Mouse (Mus musculus): Measurements from ENCODE around the gene Cdhr5. TPM values are rescaled to one million over a fixed set of nuclear protein-coding genes. Genes with fewer than 3 reads are reported as not detected.

Gene Cdhr5
- polyA plus RNA-seq, 1 experiment, result 0.07 TPM

GRCm38 (mm10) chr7:141315076-141315475 lies 38.5 kb upstream of the Cdhr5 start:
- Histone ChIP-seq H3K36me3 (ENCODE audit: control insufficient read depth, insufficient read depth) (peaks cover 57% of the 10 kb centered on the region), H3K4me3 (no peak overlapping the region), H3ac (ENCODE audit: control insufficient read depth, insufficient read length) (no peak overlapping the region), H3K79me2 (ENCODE audit: control insufficient read depth, insufficient read depth) (no peaks in the 10 kb centered on the region), H3K27me3 (ENCODE audit: control insufficient read depth, insufficient read depth, insufficient read length) (no peaks in the 10 kb centered on the region), H3K4me2 (ENCODE audit: low read depth) (no peak overlapping the region)
- TF ChIP-seq MYOG (IDR thresholded peaks at IDR 0.05; ENCODE audit: control insufficient read depth in 1 of 3, insufficient read depth in 1 of 3, insufficient read length in 2 of 3, low read depth in 2 of 3) (no peak), MAX (IDR thresholded peaks at IDR 0.05; ENCODE audit: low read depth) (no peak), POLR2AphosphoS2 (IDR thresholded peaks at IDR 0.05; ENCODE audit: insufficient read length, low read depth) (no peak), REST (IDR thresholded peaks at IDR 0.05; ENCODE audit: insufficient read depth, insufficient read length) (no peak), E2F4 (IDR thresholded peaks at IDR 0.05; ENCODE audit: insufficient read depth) (no peak), TCF12 (IDR thresholded peaks at IDR 0.05; ENCODE audit: insufficient read depth, poor library complexity, severe bottlenecking) (no peak), SRF (IDR thresholded peaks at IDR 0.05; ENCODE audit: control insufficient read depth, insufficient read length, low read depth) (no peak), POLR2A (IDR thresholded peaks at IDR 0.05; ENCODE audit: insufficient read length, low read depth) (no peak), CEBPB (IDR thresholded peaks at IDR 0.05; ENCODE audit: insufficient read depth, poor library complexity, severe bottlenecking) (no peak), TCF3 (IDR thresholded peaks at IDR 0.05; ENCODE audit: insufficient read length, low read depth) (no peak), MYOD1 (IDR thresholded peaks at IDR 0.05; ENCODE audit: control insufficient read depth in 1 of 3, insufficient read length in 2 of 3, low read depth in 2 of 3) (no peak), USF1 (IDR thresholded peaks at IDR 0.05; ENCODE audit: low read depth) (no peak)

GRCm38 (mm10) chr7:141314416-141314815 lies 37.8 kb upstream of the Cdhr5 start:
- TF ChIP-seq POLR2AphosphoS2 (IDR thresholded peaks at IDR 0.05; ENCODE audit: insufficient read length, low read depth), result no peak
- no peak for TF ChIP-seq SRF (IDR thresholded peaks at IDR 0.05; ENCODE audit: control insufficient read depth, insufficient read length, low read depth)
- no peak for TF ChIP-seq MYOD1 (IDR thresholded peaks at IDR 0.05; ENCODE audit: control insufficient read depth in 1 of 3, insufficient read length in 2 of 3, low read depth in 2 of 3)
- no peak for TF ChIP-seq TCF3 (IDR thresholded peaks at IDR 0.05; ENCODE audit: insufficient read length, low read depth)
- no peak for TF ChIP-seq REST (IDR thresholded peaks at IDR 0.05; ENCODE audit: insufficient read depth, insufficient read length)
- TF ChIP-seq USF1 (IDR thresholded peaks at IDR 0.05; ENCODE audit: low read depth), result no peak
- no peak for TF ChIP-seq CEBPB (IDR thresholded peaks at IDR 0.05; ENCODE audit: insufficient read depth, poor library complexity, severe bottlenecking)
- no peak for TF ChIP-seq MYOG (IDR thresholded peaks at IDR 0.05; ENCODE audit: control insufficient read depth in 1 of 3, insufficient read depth in 1 of 3, insufficient read length in 2 of 3, low read depth in 2 of 3)
- TF ChIP-seq E2F4 (IDR thresholded peaks at IDR 0.05; ENCODE audit: insufficient read depth), result no peak
- TF ChIP-seq MAX (IDR thresholded peaks at IDR 0.05; ENCODE audit: low read depth), result no peak
- TF ChIP-seq TCF12 (IDR thresholded peaks at IDR 0.05; ENCODE audit: insufficient read depth, poor library complexity, severe bottlenecking), result no peak
- TF ChIP-seq POLR2A (IDR thresholded peaks at IDR 0.05; ENCODE audit: insufficient read length, low read depth), result no peak
- Histone ChIP-seq H3ac (ENCODE audit: control insufficient read depth, insufficient read length) (no peak overlapping the region), H3K79me2 (ENCODE audit: control insufficient read depth, insufficient read depth) (no peaks in the 10 kb centered on the region), H3K27me3 (ENCODE audit: control insufficient read depth, insufficient read depth, insufficient read length) (no peaks in the 10 kb centered on the region), H3K4me3 (no peak overlapping the region), H3K4me2 (ENCODE audit: low read depth) (no peak overlapping the region), H3K36me3 (ENCODE audit: control insufficient read depth, insufficient read depth) (peaks cover 61% of the 10 kb centered on the region)

- H3K27me3 ChIP-seq (ENCODE audit: control insufficient read depth, insufficient read depth, insufficient read length), result no peaks in the 10 kb centered on the region
- H3K4me2 ChIP-seq (ENCODE audit: low read depth), result no peak overlapping the region
- no peaks in the 10 kb centered on the region for H3K79me2 ChIP-seq (ENCODE audit: control insufficient read depth, insufficient read depth)
- no peak overlapping the region for H3K4me3 ChIP-seq
- H3ac ChIP-seq (ENCODE audit: control insufficient read depth, insufficient read length), result no peak overlapping the region
- peaks cover 12% of the 10 kb centered on the region for H3K36me3 ChIP-seq (ENCODE audit: control insufficient read depth, insufficient read depth)
- TF ChIP-seq MYOD1 (IDR thresholded peaks at IDR 0.05; ENCODE audit: control insufficient read depth in 1 of 3, insufficient read length in 2 of 3, low read depth in 2 of 3) (no peak), MYOG (IDR thresholded peaks at IDR 0.05; ENCODE audit: control insufficient read depth in 1 of 3, insufficient read depth in 1 of 3, insufficient read length in 2 of 3, low read depth in 2 of 3) (no peak), REST (IDR thresholded peaks at IDR 0.05; ENCODE audit: insufficient read depth, insufficient read length) (no peak), TCF12 (IDR thresholded peaks at IDR 0.05; ENCODE audit: insufficient read depth, poor library complexity, severe bottlenecking) (no peak), MAX (IDR thresholded peaks at IDR 0.05; ENCODE audit: low read depth) (no peak), POLR2AphosphoS2 (IDR thresholded peaks at IDR 0.05; ENCODE audit: insufficient read length, low read depth) (no peak), SRF (IDR thresholded peaks at IDR 0.05; ENCODE audit: control insufficient read depth, insufficient read length, low read depth) (no peak), USF1 (IDR thresholded peaks at IDR 0.05; ENCODE audit: low read depth) (no peak), CEBPB (IDR thresholded peaks at IDR 0.05; ENCODE audit: insufficient read depth, poor library complexity, severe bottlenecking) (no peak), E2F4 (IDR thresholded peaks at IDR 0.05; ENCODE audit: insufficient read depth) (no peak), TCF3 (IDR thresholded peaks at IDR 0.05; ENCODE audit: insufficient read length, low read depth) (no peak), POLR2A (IDR thresholded peaks at IDR 0.05; ENCODE audit: insufficient read length, low read depth) (no peak)
Measured at GRCm38 (mm10) chr7:141304537-141304936, 28.0 kb upstream of the Cdhr5 start.

GRCm38 (mm10) chr7:141302702-141303268 lies 26.2 kb upstream of the Cdhr5 start:
- no peak overlapping the region for H3K4me2 ChIP-seq (ENCODE audit: low read depth)
- H3K4me3 ChIP-seq, result no peak overlapping the region
- no peaks in the 10 kb centered on the region for H3K79me2 ChIP-seq (ENCODE audit: control insufficient read depth, insufficient read depth)
- H3K27me3 ChIP-seq (ENCODE audit: control insufficient read depth, insufficient read depth, insufficient read length), result no peaks in the 10 kb centered on the region
- TF ChIP-seq CEBPB (IDR thresholded peaks at IDR 0.05; ENCODE audit: insufficient read depth, poor library complexity, severe bottlenecking) (no peak), USF1 (IDR thresholded peaks at IDR 0.05; ENCODE audit: low read depth) (no peak), MAX (IDR thresholded peaks at IDR 0.05; ENCODE audit: low read depth) (no peak), SRF (IDR thresholded peaks at IDR 0.05; ENCODE audit: control insufficient read depth, insufficient read length, low read depth) (no peak), POLR2A (IDR thresholded peaks at IDR 0.05; ENCODE audit: insufficient read length, low read depth) (no peak)
- H3ac ChIP-seq (ENCODE audit: control insufficient read depth, insufficient read length), result no peak overlapping the region
- H3K36me3 ChIP-seq (ENCODE audit: control insufficient read depth, insufficient read depth), result peaks cover 3% of the 10 kb centered on the region

All from myocyte (in vitro differentiated cells).